In genomic region chr17:87637056-87637389, GRCm38 (mm10) we compare ENCODE assay signal across 9 mouse cellular contexts. TPM values are rescaled to one million over a fixed set of nuclear protein-coding genes. Genes with fewer than 3 reads are reported as not detected.
A peak's percentile ranks its signal among the peaks of the same experiment; 100 is the strongest.
DNase-seq lines count a peak whose midpoint lies in the region; ATAC-seq lines count a peak whose summit lies in the region.
"Had no signal": no experiment of that assay in that cellular context is flagged by ENCODE, and none has a peak within 500 bp of the region (broad histone marks: within the 10 kb centered on the region; RNA-seq: fewer than 3 reads in every experiment).

No protein-coding gene starts in this region.

- H3K4me2 ChIP-seq in heart, embryonic 15.5 days: peak overlapping the region; percentile 95
- peak overlapping the region; percentile 89 for H3K4me2 ChIP-seq in embryonic facial prominence, embryonic 14.5 days (ENCODE audit: low read depth, low read length)
- peak overlapping the region; percentile 82 for H3K4me2 ChIP-seq in kidney, embryonic 14.5 days (replicated peaks; ENCODE audit: low read depth, low read length)

- WGBS in heart, embryonic 15.5 days: 7% methylated on average over 22 of the region's 22 CpGs
- WGBS in embryonic facial prominence, embryonic 14.5 days: 2% methylated on average over 11 of the region's 22 CpGs
- under 1% methylated on average over 22 of the region's 22 CpGs for WGBS in kidney, embryonic 14.5 days

- no peak for DNase-seq in heart, postnatal 36 days
- DNase-seq in embryonic facial prominence, embryonic 14.5 days (ENCODE audit: low spot score): peak; percentile 72
- peak; percentile 62 for DNase-seq in lung, postnatal 25 days (ENCODE audit: low spot score)
- peak; percentile 48 to 62 for DNase-seq in thymus, postnatal 36 days
- no peak for DNase-seq in gastrocnemius, adult 18-20 months (ENCODE audit: low spot score)
- DNase-seq in adrenal gland, adult (ENCODE audit: inconsistent age in 2 of 2, low spot score in 1 of 2): no peak

- peak overlapping the region; percentile 60 for H3K4me3 ChIP-seq in heart, embryonic 15.5 days
- peak overlapping the region; percentile 60 for H3K4me3 ChIP-seq in embryonic facial prominence, embryonic 14.5 days (ENCODE audit: low read depth, low read length)
- H3K4me3 ChIP-seq in kidney, embryonic 14.5 days (ENCODE audit: low read length): peak overlapping the region; percentile 64
- H3K4me3 ChIP-seq: myocyte had no signal

- peak overlapping the region; percentile 40 for H3K9ac ChIP-seq in heart, embryonic 15.5 days
- H3K9ac ChIP-seq in embryonic facial prominence, embryonic 14.5 days (ENCODE audit: low read depth, low read length): peak overlapping the region; percentile 70
- peak overlapping the region; percentile 70 for H3K9ac ChIP-seq in kidney, embryonic 14.5 days (ENCODE audit: low read depth, low read length)

- no peaks in the 10 kb centered on the region for H3K9me3 ChIP-seq in heart, embryonic 15.5 days (replicated peaks)
- no peaks in the 10 kb centered on the region for H3K9me3 ChIP-seq in embryonic facial prominence, embryonic 14.5 days (ENCODE audit: control insufficient read depth, low read length)
- H3K9me3 ChIP-seq in kidney, embryonic 14.5 days (ENCODE audit: control insufficient read depth, low read length): no peaks in the 10 kb centered on the region

- intact Hi-C loops in heart, postnatal 36 days (cut with DNase I): no loop called here

- no peak overlapping the region for H3K27ac ChIP-seq in heart, embryonic 15.5 days
- peak overlapping the region; percentile 75 for H3K27ac ChIP-seq in embryonic facial prominence, embryonic 14.5 days (replicated peaks; ENCODE audit: low read depth, low read length)
- H3K27ac ChIP-seq in kidney, embryonic 14.5 days (ENCODE audit: low read depth, low read length): peak overlapping the region; percentile 69

- no peaks in the 10 kb centered on the region for H3K36me3 ChIP-seq in heart, embryonic 15.5 days
- H3K36me3 ChIP-seq in embryonic facial prominence, embryonic 14.5 days (ENCODE audit: control insufficient read depth, insufficient read depth, low read length): no peaks in the 10 kb centered on the region
- H3K36me3 ChIP-seq in kidney, embryonic 14.5 days (ENCODE audit: control insufficient read depth, insufficient read depth, low read length): no peaks in the 10 kb centered on the region

- no peak for ATAC-seq in heart, embryonic 15.5 days (replicated peaks; ENCODE audit: insufficient number of reproducible peaks, insufficient read depth, low FRiP score, low read depth)
- peak; percentile 80 for ATAC-seq in embryonic facial prominence, embryonic 14.5 days (ENCODE audit: low read depth)
- no peak; the same call in 1 of the 2 replicates for ATAC-seq in kidney, embryonic 14.5 days (ENCODE audit: low FRiP score, low TSS enrichment)

- H3K27me3 ChIP-seq in heart, embryonic 15.5 days: peaks cover 49% of the 10 kb centered on the region
- H3K27me3 ChIP-seq in embryonic facial prominence, embryonic 14.5 days (replicated peaks; ENCODE audit: control insufficient read depth, insufficient read depth, low read length): peaks cover 37% of the 10 kb centered on the region
- peaks cover 28% of the 10 kb centered on the region for H3K27me3 ChIP-seq in kidney, embryonic 14.5 days (ENCODE audit: control insufficient read depth, insufficient read depth, low read length)

- H3K4me1 ChIP-seq in heart, embryonic 15.5 days (replicated peaks): peaks cover 16% of the 10 kb centered on the region
- no peaks in the 10 kb centered on the region for H3K4me1 ChIP-seq in embryonic facial prominence, embryonic 14.5 days (ENCODE audit: control insufficient read depth, insufficient read depth, low read length)
- H3K4me1 ChIP-seq in kidney, embryonic 14.5 days (ENCODE audit: control insufficient read depth, insufficient read depth, low read length): no peaks in the 10 kb centered on the region

RNA-seq across cellular contexts. Expression of gene Epcam, which starts 1.2 kb away (rescaled TPM):
- polyA plus RNA-seq in heart, embryonic 15.5 days (2015; fragmentation: Nextera tagmentation; extraction: Ambion mirVana): 8.7 and 43.0 TPM in 2 replicates
- not detected for total RNA-seq in heart, postnatal 36 days (2021)
- 88.9 and 110 TPM in 2 replicates for polyA plus RNA-seq in embryonic facial prominence, embryonic 14.5 days (2014; fragmentation: Nextera tagmentation; extraction: Ambion mirVana)
- 260 and 274 TPM in 2 replicates for polyA plus RNA-seq in kidney, embryonic 14.5 days (2014; fragmentation: Nextera tagmentation; extraction: Ambion mirVana)
- total RNA-seq in gastrocnemius, adult 18-20 months (2021): not detected
- polyA plus RNA-seq: myocyte had no signal

RNA-seq across cellular contexts. Expression of gene Msh2, which starts 35.1 kb away (rescaled TPM):
- polyA plus RNA-seq in heart, embryonic 15.5 days (2015; fragmentation: Nextera tagmentation; extraction: Ambion mirVana): 31.8 and 39.2 TPM in 2 replicates
- total RNA-seq in heart, postnatal 36 days (2021): 10 to 100 TPM; 12.8 to 17.1 TPM
- 31.7 and 41.1 TPM in 2 replicates for polyA plus RNA-seq in embryonic facial prominence, embryonic 14.5 days (2014; fragmentation: Nextera tagmentation; extraction: Ambion mirVana)
- polyA plus RNA-seq in kidney, embryonic 14.5 days (2014; fragmentation: Nextera tagmentation; extraction: Ambion mirVana): 52.3 and 69.1 TPM in 2 replicates
- total RNA-seq in gastrocnemius, adult 18-20 months (2021): 10 to 100 TPM; 10.4 to 13.9 TPM

Comparison
In these comparisons a context has a peak if more than half of its experiments do, and no peak if none do; other contexts are left out.
1. DNase-seq: peak in embryonic facial prominence, embryonic 14.5 days (single experiment), lung, postnatal 25 days (single experiment) and thymus, postnatal 36 days (2 of 2); none in heart, postnatal 36 days (0 of 2), gastrocnemius, adult 18-20 months (single experiment) and adrenal gland, adult (0 of 2).
2. Peak in every context shown above with its lines, with median percentiles within 50 percentile points of each other: H3K4me2 ChIP-seq, H3K4me3 ChIP-seq and H3K9ac ChIP-seq.